Mouse (Mus musculus): Measurements from ENCODE around the gene Kdm8. TPM values are rescaled to one million over a fixed set of nuclear protein-coding genes. Genes with fewer than 3 reads are reported as not detected.

Kdm8 gene
- 6.0 to 7.5 TPM (median 6.8 TPM) in 4 replicates for total RNA-seq (2023; ENCODE audit: inconsistent age)

DNA sequence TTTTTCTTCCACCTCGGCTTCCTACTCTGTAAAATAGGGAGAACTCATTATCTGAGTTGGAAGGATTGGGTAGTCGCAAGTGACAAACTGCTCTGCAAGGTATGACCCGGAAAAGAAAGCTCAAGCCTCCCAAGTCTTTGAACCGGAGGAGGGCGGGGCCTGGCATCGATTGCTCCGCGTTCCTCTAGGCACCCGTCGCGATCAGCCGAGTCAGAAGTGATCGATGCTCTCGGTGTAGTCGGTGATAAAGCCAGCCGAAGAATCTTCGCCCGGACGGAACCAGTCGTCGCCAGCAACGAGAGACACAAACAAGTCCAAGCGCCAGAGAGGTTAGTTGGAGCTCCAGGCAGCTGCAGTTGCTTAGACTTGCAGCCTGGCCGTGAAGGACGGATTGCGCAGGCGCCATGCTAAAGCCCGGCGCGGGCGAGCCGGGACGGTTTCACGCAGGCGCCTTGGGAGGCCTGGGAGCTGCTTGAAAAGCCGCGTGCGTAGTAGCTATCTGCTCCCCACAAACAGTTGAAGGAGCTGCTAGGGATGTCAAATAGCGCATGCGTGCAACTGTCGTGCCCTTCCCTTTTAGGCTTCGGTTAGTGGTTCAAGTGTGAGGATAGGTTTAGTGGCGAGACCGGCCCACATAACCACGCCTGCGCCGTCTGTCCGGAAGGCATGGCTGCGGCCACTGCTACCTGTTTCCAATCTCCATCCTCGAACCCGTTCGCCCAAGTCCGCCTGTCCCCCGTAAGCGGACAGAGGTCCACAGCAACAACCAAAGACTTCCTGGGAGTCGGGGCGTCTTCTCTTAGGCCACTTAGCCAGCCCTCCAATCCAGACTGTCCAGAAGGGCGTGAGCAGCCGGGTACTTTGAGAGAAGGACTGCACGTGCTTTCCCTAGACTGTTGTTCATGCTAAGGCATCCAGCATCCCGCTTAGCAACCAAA is at the start of gene Kdm8:
Gene Kdm8, plus strand, starts transcription at position 213 of the 938 bp plus-strand sequence.

DNA sequence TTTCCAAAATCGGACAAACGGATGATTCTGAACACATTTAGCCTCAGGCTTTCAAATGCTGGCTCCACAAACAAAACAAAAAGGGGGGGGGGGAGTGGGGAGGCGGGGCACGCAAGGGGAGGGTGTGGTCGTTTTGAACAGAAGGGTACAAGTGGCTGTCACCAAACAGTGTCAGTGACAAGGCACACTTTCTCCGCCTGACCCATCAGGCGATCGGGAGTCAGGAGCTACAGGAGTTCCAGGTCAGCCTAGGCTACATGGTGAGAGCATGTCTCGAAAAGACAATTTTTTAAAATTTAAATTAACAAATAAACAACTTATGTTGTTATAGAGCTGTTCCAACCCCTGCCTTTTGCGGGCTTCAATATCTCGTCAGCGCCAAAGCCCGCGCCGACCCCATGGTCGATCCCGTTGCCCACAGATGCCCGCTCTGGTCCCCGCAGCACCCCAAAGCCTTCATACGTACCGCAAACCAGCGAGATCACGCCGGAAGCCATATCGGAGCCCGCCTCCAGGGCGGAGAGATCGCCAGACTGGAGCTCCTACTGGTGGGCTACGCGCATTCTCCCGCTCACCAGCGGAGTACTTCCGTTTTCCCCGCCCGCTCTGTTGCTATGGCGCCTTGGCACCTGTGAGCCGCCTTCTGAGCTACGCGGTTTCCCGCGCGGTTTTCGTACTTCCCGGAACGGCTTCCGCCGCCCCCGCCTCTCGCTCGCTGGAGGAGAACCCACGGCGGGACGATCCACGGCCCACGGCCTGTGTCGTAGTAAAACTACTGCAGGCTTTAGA is 46.7 kb downstream of the Kdm8 start, which contains the start of gene Nsmce1:
Gene Nsmce1, minus strand, starts transcription at position 650 of the 789 bp plus-strand sequence.

Other genes starting within 250 kb of the Kdm8 start
- gene Nsmce1, start 46.9 kb downstream of the Kdm8 start, total RNA-seq (2023; ENCODE audit: inconsistent age): 51.1 to 56.3 TPM (median 54.6 TPM) in 4 replicates
- 187 to 209 TPM (median 202 TPM) in 4 replicates for gene Il4ra, start 107.4 kb downstream of the Kdm8 start, total RNA-seq (2023; ENCODE audit: inconsistent age)
- 182 to 213 TPM (median 196 TPM) in 4 replicates for gene Il21r, start 158.8 kb downstream of the Kdm8 start, total RNA-seq (2023; ENCODE audit: inconsistent age)